ENCODE assay signal across 11 mouse cellular contexts in the genomic region with DNA sequence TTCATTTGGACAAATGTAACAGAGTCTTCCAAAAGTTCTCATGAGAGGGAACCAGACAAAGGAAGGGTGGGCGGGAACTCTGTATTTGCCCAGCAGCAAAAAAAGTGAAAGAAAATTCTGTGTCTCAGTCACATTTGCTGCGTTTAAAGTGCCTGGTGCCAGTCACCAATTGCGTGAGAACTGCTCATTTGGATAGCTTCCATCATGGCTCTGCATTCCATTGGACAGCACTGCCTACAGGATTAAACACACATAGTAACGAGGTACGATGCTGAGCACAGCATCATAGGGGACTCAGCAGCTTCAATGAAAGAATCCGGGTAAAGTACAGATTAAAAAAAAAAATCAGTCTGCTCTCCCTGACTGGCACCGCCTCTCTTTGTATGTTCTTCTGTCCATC.
"Had no signal": no experiment of that assay in that cellular context is flagged by ENCODE, and none has a peak within 500 bp of the region (broad histone marks: within the 10 kb centered on the region; RNA-seq: fewer than 3 reads in every experiment).

No protein-coding gene starts in this region.

- H3K27me3 ChIP-seq: liver, embryonic 12.5 days; midbrain, embryonic 12.5 days had no signal

- H3K27ac ChIP-seq: left cerebral cortex, adult 2 months; limb, embryonic 10.5 days; liver, embryonic 12.5 days; midbrain, embryonic 12.5 days had no signal

- ATAC-seq: liver, embryonic 12.5 days had no signal

- DNase-seq: kidney, postnatal 25 days; lung, embryonic 14.5 days; lung, postnatal 10 days; lung, postnatal 4 days; right cerebral cortex, postnatal 14 days; thymus, postnatal 36 days had no signal

- H3K4me1 ChIP-seq: liver, embryonic 12.5 days; megakaryocyte, embryonic 14.5 days; midbrain, embryonic 12.5 days had no signal

- H3K4me3 ChIP-seq: left cerebral cortex, adult 2 months; limb, embryonic 10.5 days; liver, embryonic 12.5 days; megakaryocyte, embryonic 14.5 days; midbrain, embryonic 12.5 days had no signal

- H3K9ac ChIP-seq: liver, embryonic 12.5 days; lung, embryonic 14.5 days; midbrain, embryonic 12.5 days had no signal

- H3K36me3 ChIP-seq: limb, embryonic 10.5 days; liver, embryonic 12.5 days; midbrain, embryonic 12.5 days had no signal

- H3K4me2 ChIP-seq: liver, embryonic 12.5 days; lung, embryonic 14.5 days; midbrain, embryonic 12.5 days had no signal

- H3K9me3 ChIP-seq: limb, embryonic 10.5 days; liver, embryonic 12.5 days; midbrain, embryonic 12.5 days had no signal
